Mouse (Mus musculus) monocyte, adult 2 months (primary cell): ENCODE results near the gene Yod1.

ENCODE experiments used
- DNase-seq, 2 experiments: peaks; one replicate each; pipeline ENCODE4 v3.0.0; 2022; ENCODE audit warnings: low spot score in 2 of 2, low read depth in 1 of 2

Yod1 gene

GRCm38 (mm10) chr1:130732706-130733658 lies 15.9 kb downstream of the Yod1 start:
- DNase-seq, result no peak

- DNase-seq, result no peak
Observed at GRCm38 (mm10) chr1:130733671-130734070, 16.5 kb downstream of the Yod1 start.

- DNase-seq, result no peak
Observed at GRCm38 (mm10) chr1:130734452-130734851, 17.3 kb downstream of the Yod1 start.

- no peak for DNase-seq
Observed at GRCm38 (mm10) chr1:130734852-130735251, 17.7 kb downstream of the Yod1 start.

- DNase-seq, result no peak
Observed at GRCm38 (mm10) chr1:130737411-130737881, 20.3 kb downstream of the Yod1 start.

DNA sequence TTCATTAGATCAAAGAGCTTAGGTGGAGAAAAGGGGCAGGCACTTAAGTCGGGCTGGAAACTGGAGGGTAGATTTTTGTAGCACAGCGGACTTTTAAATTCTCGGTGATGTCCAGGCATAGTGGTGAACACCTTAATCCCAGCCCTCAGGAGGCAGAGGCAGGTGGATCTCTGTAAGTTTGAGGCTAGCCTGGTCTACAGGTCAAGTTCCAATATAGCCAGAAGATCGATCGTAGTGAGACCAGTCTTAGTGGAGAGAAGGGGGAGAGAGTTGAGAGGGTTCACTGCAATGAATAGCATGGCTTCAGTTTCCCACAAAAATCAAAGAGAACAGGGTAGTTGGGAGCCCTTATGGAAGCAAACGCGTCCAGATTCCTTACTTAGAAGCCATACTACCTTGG lies 20.8 kb downstream of the Yod1 start:
- DNase-seq, result no peak

- DNase-seq, result no peak
Observed at GRCm38 (mm10) chr1:130738551-130739106, 21.5 kb downstream of the Yod1 start.

DNA sequence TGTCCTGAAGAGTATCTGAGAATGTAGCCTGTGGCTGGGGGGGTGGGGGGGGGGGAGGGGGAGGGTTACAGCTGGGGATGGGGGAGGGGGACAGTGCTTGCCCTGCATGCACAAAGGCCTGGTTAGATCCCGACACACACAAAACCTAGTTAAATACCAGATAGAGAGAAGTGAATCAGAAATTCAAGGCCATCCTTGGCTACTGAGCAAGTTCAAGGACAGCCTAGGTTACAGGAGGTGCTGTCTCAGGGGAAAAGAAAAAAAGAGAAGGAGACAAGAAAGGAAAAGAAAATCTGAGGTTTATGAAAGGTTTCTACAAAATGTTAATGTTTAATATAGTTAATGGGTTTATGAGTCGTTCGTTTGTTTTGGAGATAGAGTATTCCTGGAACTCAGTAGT lies 22.5 kb downstream of the Yod1 start:
- no peak for DNase-seq

GRCm38 (mm10) chr1:130740227-130740648 lies 23.1 kb downstream of the Yod1 start:
- no peak for DNase-seq

- no peak for DNase-seq
Observed at GRCm38 (mm10) chr1:130740781-130741720, 23.9 kb downstream of the Yod1 start.

DNA sequence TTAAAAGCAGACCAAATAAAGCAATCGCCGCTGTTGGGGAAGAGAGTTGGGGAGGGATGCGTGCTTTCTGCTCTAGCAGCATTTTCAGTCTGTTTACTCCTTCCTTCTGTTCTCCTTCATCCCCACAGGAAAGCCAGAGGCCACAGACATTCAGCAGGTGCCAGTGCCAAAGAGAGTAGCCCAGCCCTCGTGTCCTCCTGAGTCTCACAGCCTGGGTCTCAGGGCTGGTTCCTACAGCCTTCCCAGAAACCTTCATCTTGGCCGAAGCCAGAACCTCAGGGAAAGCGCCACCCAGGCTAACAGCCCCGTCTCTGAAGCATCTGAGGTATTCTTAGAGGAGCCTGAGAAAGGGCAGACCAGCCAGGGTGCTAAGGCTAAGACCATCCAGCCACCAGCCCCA lies 25.1 kb downstream of the Yod1 start:
- no peak for DNase-seq

- DNase-seq, result no peak
Observed at GRCm38 (mm10) chr1:130743775-130744174, 26.6 kb downstream of the Yod1 start.

GRCm38 (mm10) chr1:130744217-130744616 lies 27.1 kb downstream of the Yod1 start:
- DNase-seq, result no peak

- DNase-seq, result no peak
Observed at GRCm38 (mm10) chr1:130744961-130745360, 27.8 kb downstream of the Yod1 start.

- no peak for DNase-seq
Observed at GRCm38 (mm10) chr1:130745591-130745990, 28.5 kb downstream of the Yod1 start.

DNA sequence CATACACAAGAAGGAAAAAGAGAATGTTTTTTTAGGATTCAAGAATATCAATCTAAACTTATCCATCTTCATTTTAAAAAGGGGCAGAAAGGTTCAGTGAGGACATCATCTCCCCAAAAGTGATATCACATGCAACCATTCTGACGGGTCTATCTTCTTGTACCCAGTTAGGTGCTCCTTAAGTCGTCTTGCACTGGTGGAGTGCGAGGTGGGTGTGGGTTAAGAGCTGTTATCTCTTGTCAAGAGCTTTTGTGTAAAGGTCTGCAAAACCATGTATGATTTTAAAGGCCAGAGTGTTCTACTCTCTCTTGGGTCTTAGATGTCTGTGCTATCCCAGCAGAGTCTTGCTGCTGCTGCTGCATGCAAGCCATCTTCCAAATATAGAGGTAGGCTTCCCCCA lies 29.7 kb downstream of the Yod1 start:
- no peak for DNase-seq

GRCm38 (mm10) chr1:130759689-130760088 lies 42.6 kb downstream of the Yod1 start:
- no peak for DNase-seq

DNA sequence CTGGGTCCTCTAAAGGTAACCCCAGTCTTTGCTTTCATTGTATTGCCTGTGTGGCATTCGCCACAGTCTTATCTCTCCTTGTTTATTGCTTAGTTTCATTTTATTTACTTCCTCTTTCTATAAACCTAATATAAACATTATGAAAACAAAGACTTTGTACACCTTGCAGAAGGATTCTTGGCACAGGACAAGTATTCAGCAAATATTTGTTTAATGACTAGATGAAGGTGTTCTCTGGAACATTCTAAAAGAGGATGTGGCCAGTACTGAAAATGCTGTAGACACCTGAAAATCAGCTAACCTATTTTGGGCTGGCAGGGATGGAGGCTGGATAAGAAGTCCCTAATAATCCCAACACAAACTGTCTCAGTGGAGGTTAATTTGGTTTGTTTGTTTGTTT lies 44.5 kb downstream of the Yod1 start:
- no peak for DNase-seq

- no peak for DNase-seq
Observed at GRCm38 (mm10) chr1:130762045-130762760, 45.1 kb downstream of the Yod1 start.

DNA sequence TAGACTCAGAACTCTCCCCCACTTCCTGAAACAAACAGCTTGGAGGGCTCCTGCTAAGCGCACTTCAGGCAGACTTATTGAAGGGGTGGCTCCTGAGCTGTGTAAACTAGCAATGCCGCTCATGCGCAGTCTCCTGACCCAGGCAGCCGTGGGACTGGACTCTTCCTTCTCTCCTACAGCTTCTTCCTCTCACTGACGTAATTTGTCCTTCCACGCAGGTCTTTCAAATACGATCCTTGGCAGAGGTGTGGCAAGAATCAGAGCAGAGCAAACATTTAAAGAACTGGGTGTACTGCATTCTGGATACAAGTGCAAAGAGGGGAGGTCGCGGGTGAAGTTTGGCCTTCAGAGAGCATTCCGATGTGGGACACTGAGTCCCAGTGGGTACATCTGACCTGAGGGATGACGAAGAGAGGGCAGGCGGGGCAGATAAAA lies 46.9 kb downstream of the Yod1 start:
- no peak for DNase-seq

- no peak for DNase-seq
Observed at GRCm38 (mm10) chr1:130767066-130767465, 49.9 kb downstream of the Yod1 start.
